Mouse (Mus musculus) splenic B cell, adult 2 months (primary cell): ENCODE measurements around the gene Nkpd1.

Experiments
- DNase-seq: peaks from one replicate; pipeline ENCODE4 v3.0.0-alpha.2; 2011; ENCODE audit warnings: low read depth, low spot score
- H3K27me3 ChIP-seq: 2 replicates; pipeline ENCODE4 v1.6.1; 2012; ENCODE audit warnings: mild to moderate bottlenecking, low read length, moderate library complexity, mixed read lengths; ENCODE audit not compliant: control insufficient read depth, poor library complexity, insufficient read depth, severe bottlenecking
- H3K36me3 ChIP-seq: 2 replicates; pipeline ENCODE4 v1.6.1; 2012; ENCODE audit warnings: mild to moderate bottlenecking, low read length, moderate library complexity, mixed read lengths; ENCODE audit not compliant: control insufficient read depth, poor library complexity, insufficient read depth, severe bottlenecking

Nkpd1 gene

DNA sequence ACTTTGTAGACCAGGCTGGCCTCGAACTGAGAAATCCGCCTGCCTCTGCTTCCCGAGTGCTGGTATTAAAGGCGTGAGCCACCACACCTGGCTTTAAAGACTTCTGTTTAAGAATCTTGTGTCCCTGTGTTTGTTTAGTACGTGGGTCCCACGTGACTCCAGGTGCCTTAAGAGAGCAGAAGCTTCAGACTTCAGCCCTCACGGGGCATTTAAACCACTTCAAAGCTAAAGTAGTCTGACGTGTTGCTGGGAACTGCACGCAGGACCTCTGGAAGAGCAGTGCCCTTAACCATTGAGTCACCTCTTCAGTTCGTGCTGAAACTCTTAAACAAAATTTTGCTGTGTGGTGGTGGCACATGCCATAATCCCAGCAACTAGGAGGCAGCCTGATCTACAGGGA, 31.8 kb downstream of the Nkpd1 start:
- H3K27me3 ChIP-seq, result no peaks in the 10 kb centered on the region
- DNase-seq, result no peak
- H3K36me3 ChIP-seq, result no peaks in the 10 kb centered on the region

DNA sequence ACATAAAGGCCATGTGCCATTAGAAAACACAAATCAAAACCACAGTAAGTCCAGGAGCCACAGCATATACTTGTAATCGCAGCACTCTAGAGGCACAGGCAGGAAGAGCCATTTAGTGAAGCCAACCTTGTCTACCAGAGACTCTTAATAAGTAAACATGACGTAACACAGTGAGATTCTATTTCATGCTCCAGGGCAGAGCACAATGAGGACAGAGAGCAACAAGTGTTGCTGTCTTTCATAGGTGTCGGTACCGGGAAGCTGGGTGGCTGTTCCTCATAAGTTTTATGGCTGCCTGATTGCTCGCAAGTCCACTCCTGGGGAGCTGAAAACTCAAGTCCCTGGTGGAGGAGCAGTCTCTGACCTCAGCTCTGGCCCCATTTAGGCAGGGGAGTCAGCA, 34.0 kb downstream of the Nkpd1 start:
- no peak for DNase-seq
- Histone ChIP-seq H3K36me3 (no peaks in the 10 kb centered on the region), H3K27me3 (no peaks in the 10 kb centered on the region)

- Histone ChIP-seq H3K27me3 (no peaks in the 10 kb centered on the region), H3K36me3 (no peaks in the 10 kb centered on the region)
- DNase-seq, result no peak
Measured at GRCm38 (mm10) chr7:19552443-19552842, 34.8 kb downstream of the Nkpd1 start.

DNA sequence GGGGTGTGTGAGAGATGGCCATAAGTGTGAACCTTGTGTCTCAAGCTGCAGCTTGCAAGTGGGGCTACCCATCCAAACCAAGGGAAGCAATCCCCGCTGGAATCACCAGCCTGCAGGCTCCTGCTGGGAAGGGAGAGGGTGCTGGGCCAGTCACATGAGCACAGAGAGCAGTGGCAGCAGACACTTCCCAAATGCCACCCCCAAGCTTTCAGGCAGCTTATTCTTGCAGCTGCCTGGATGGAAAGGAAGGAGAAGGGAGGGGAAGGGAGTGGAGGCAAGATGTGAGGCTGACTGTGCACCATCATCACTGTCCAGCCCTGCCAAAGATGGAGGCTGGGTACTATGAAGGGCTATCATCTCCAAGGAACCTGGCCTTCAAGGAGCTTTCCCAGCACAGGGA, 36.5 kb downstream of the Nkpd1 start:
- no peaks in the 10 kb centered on the region for H3K27me3 ChIP-seq
- DNase-seq, result no peak

GRCm38 (mm10) chr7:19557086-19557485, 39.4 kb downstream of the Nkpd1 start:
- DNase-seq, result no peak
- Histone ChIP-seq H3K27me3 (no peaks in the 10 kb centered on the region), H3K36me3 (no peaks in the 10 kb centered on the region)

More for the DNA sequence above, 36.5 kb downstream of the Nkpd1 start:
- no peaks in the 10 kb centered on the region for H3K36me3 ChIP-seq

DNA sequence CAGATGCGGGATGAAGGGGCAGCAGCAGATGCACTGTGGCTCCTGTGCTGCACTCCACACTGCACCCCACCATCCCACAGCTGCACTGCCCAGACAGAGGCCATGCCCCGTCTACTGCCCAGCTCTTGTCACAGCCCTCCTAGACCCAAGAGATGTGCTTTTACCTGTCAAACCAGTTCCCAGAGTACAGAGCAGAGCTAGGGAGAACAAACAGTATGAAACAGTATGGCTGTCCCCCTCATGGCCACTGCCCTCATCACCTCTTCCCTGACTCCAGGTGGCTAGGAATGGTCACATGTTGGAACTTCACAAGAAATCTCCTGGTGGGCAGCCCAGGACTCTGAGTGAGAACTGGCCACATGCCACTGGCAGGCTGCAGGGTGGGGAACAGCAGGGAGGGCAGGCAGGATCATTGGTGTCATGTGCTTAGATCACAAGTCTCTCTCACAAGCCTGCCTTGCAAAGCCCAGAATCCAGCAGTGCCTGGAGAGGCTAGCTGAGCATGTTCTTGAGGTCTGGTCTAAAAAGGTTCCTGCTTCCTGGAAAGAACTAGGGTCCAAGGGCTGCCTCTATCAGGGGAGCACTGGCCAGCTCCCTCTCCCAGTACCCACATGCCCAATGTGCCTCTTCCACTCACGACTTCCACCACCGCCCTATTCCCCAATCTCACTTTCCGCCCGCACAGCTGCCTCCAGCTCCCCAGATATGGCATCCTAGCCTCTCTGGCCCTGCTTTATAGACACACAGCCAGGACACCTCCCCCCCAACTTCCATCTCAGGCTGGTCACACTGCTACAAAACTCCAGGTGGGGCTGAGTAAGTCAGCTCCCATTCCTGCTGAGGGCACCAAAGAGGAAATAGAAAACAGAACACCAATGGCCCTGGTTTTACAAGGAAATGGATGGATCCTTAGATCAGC, 40.6 kb downstream of the Nkpd1 start:
- Histone ChIP-seq H3K27me3 (no peaks in the 10 kb centered on the region), H3K36me3 (no peaks in the 10 kb centered on the region)
- no peak for DNase-seq

DNA sequence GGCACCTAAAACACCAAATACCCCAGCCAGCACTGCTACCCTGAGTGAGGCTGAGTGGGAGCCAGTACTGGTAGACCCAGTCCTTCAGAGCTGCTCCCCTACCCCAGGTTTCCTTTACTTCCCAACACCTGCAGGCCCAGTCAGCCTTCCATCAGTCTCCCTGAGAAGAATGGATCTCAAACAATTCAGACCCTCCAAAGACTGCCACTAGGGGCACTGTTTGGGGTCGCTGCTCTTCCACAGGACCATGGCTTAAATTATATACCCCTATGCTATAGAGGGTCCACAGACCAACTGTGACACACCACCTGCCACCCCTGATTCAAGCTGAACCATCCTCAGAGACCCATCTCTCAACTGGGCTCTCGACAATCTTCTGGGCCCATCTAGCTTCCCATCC, 41.3 kb downstream of the Nkpd1 start:
- H3K27me3 ChIP-seq, result no peaks in the 10 kb centered on the region
- H3K36me3 ChIP-seq, result no peaks in the 10 kb centered on the region
- peak; percentile 60 for DNase-seq

GRCm38 (mm10) chr7:19560491-19561260, 43.0 kb downstream of the Nkpd1 start:
- Histone ChIP-seq H3K27me3 (no peaks in the 10 kb centered on the region), H3K36me3 (peaks cover 6% of the 10 kb centered on the region)
- DNase-seq, result no peak

DNA sequence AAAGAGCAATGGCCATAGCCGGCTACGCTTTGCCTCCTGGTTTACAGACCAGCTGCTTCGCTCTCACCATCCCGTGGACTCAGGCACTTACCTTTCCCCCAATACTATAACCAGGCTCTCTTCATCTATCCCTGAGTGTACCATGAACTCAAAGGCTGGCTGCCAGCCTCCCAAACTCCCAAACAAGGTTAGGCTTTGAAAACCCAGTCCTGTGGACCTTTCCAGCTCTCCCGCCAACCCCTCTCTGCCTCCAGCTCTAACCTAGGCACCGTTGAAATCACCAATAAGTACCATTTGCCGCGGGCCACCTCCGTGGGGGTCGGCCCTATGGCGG, 43.8 kb downstream of the Nkpd1 start:
- Histone ChIP-seq H3K36me3 (peaks cover 6% of the 10 kb centered on the region), H3K27me3 (no peaks in the 10 kb centered on the region)
- DNase-seq, result no peak

DNA sequence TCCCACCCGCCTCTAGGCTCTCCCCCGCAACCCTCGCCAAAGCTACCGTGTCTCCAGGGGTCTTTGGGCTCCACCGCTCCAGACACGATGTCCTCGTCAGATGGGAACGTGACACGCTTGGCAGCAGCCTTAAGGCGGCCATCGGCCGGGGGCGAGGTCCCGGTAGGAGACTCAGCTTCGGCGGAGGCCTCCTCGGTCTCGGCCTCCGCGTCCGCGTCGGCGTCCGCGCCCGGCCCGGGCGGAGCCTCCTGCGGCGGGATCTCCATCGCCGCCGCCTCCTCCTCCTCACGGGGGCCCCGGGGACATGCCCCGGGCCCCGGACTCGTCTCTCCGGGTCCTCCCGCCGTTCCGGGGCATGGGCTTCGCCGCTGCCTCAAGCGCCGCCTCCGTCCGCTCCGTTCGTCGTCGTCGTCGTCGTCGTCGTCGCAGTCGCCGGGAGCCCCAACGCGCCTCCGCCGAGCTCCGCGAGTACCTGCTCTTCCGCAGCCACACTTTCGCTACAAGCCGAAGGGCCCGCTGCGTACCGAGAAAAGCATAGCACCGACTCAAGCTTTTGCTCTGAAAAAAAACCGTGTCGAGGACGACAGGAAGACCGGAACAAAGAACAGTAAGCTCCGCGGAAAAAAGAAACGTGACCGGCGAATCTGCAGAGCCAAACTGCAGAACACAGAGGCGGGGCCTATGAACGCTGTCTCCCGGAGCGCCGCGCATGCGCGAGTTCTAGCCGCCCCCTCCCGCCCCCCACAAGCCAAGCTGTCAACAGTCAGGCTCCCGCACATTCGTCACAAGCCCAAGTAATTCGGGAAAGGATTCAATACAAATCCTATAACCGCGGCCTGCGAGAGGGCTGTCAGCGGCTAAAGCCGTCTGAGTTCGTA, 44.4 kb downstream of the Nkpd1 start:
- DNase-seq, result peak; percentile 95
- peaks cover 6% of the 10 kb centered on the region for H3K36me3 ChIP-seq

GRCm38 (mm10) chr7:19562643-19563410, 45.2 kb downstream of the Nkpd1 start, which contains the start of gene Ppp1r37:
TSS of gene Ppp1r37 (minus strand) at chr7:19563076.
- Histone ChIP-seq H3K27me3 (no peaks in the 10 kb centered on the region), H3K36me3 (peaks cover 6% of the 10 kb centered on the region)
- DNase-seq, result no peak

More for the DNA sequence above, 44.4 kb downstream of the Nkpd1 start:
- no peaks in the 10 kb centered on the region for H3K27me3 ChIP-seq

- Histone ChIP-seq H3K36me3 (peaks cover 8% of the 10 kb centered on the region), H3K27me3 (no peaks in the 10 kb centered on the region)
- no peak for DNase-seq
Measured at GRCm38 (mm10) chr7:19563884-19564283, 46.2 kb downstream of the Nkpd1 start.

DNA sequence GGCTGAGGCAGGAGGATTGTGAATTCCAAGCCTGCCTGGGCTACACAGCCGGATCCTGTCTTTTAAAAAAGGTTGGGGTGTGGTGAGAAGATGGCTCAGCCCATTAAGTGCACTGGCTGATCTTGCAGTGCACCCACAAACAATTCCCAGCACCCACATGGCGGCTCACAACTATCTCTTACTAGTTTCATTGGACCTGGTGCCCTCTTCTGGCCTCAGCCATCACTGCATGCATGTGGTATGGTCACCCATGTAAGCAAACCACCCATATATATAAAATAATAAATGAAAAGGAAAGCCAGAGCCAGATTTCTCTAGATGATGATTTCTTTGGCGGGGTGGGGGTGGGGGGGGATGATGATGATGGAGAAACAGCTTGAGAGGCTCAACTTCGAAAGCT, 46.8 kb downstream of the Nkpd1 start:
- Histone ChIP-seq H3K27me3 (no peaks in the 10 kb centered on the region), H3K36me3 (peaks cover 8% of the 10 kb centered on the region)
- DNase-seq, result peak; percentile 52

GRCm38 (mm10) chr7:19565803-19566202, 48.2 kb downstream of the Nkpd1 start:
- Histone ChIP-seq H3K27me3 (no peaks in the 10 kb centered on the region), H3K36me3 (peaks cover 8% of the 10 kb centered on the region)
- DNase-seq, result no peak
